Mouse (Mus musculus) erythroblast, embryonic 14.5 days (primary cell): ENCODE measurements around the gene Ajuba. TPM values are rescaled to one million over a fixed set of nuclear protein-coding genes. Genes with fewer than 3 reads are reported as not detected.

Experiments used
- H3K27me3 ChIP-seq: 2 replicates; pipeline ENCODE4 v1.6.1; 2012; ENCODE audit warnings: inconsistent platforms; ENCODE audit not compliant: control insufficient read depth
- H3K36me3 ChIP-seq: 2 replicates; pipeline ENCODE4 v1.6.1; 2012; ENCODE audit warnings: mild to moderate bottlenecking, inconsistent platforms; ENCODE audit not compliant: control insufficient read depth
- H3K4me1 ChIP-seq: 2 replicates; pipeline ENCODE4 v1.6.1; 2012; ENCODE audit warnings: inconsistent platforms; ENCODE audit not compliant: control insufficient read depth
- H3K4me3 ChIP-seq: replicated peaks from 2 replicates; pipeline ENCODE3; 2012; ENCODE audit warnings: moderate library complexity, mild to moderate bottlenecking, inconsistent platforms
- H3K9me3 ChIP-seq: 2 replicates; pipeline ENCODE4 v1.6.1; 2012; ENCODE audit warnings: low read length, inconsistent platforms, mixed read lengths; ENCODE audit not compliant: control insufficient read depth
- GATA1 ChIP-seq: IDR thresholded peaks from 2 replicates; pipeline ENCODE4 v1.6.1; 2012; ENCODE audit warnings: low read length, inconsistent platforms, mixed read lengths
- TAL1 ChIP-seq: IDR thresholded peaks from 3 replicates; pipeline ENCODE4 v1.6.1; 2012; ENCODE audit warnings: low read length, inconsistent platforms, mixed read lengths
- polyA plus RNA-seq: library from polyadenylated mRNA; stranded (reverse); fragments of >175 nt; gene quantifications from 2 replicates; pipeline ENCODE4 v1.2.3, GENCODE M21; 2012

The Ajuba gene
- polyA plus RNA-seq, 1 experiment = not detected

- H3K9me3 ChIP-seq = no peaks in the 10 kb centered on the region
- TF ChIP-seq GATA1 = no peak
- no peak for TF ChIP-seq TAL1
- H3K4me3 ChIP-seq = no peak overlapping the region
- H3K36me3 ChIP-seq = peaks cover 50% of the 10 kb centered on the region
- H3K27me3 ChIP-seq = no peaks in the 10 kb centered on the region
- peaks cover 13% of the 10 kb centered on the region for H3K4me1 ChIP-seq
Measured at GRCm38 (mm10) chr14:54610648-54611047, 33.3 kb upstream of the Ajuba start.

DNA sequence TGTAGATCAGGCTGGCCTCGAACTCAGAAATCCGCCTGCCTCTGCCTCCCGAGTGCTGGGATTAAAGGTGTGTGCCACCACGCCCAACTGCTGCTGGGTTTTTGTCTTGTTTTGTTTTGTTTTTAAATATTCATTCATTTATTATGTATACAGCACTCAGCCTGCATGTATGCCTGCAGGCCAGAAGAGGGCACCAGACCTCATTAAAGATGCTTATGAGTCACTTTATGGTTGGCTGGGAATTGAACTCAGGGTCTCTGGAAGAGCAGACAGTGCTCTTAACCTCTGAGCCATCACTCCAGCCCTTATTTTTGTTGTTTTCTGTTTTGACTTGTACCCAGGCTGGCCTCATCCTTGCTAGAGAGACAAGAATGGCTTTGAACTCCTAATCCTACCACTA lies 32.6 kb upstream of the Ajuba start:
- H3K4me3 ChIP-seq = no peak overlapping the region
- TF ChIP-seq TAL1 (no peak), GATA1 (no peak)
- H3K27me3 ChIP-seq = no peaks in the 10 kb centered on the region
- peaks cover 44% of the 10 kb centered on the region for H3K36me3 ChIP-seq
- H3K9me3 ChIP-seq = no peaks in the 10 kb centered on the region
- H3K4me1 ChIP-seq = peaks cover 20% of the 10 kb centered on the region

GRCm38 (mm10) chr14:54609245-54609644 lies 31.9 kb upstream of the Ajuba start:
- Histone ChIP-seq H3K9me3 (no peaks in the 10 kb centered on the region), H3K36me3 (peaks cover 36% of the 10 kb centered on the region), H3K27me3 (no peaks in the 10 kb centered on the region), H3K4me1 (peaks cover 26% of the 10 kb centered on the region), H3K4me3 (no peak overlapping the region)
- TF ChIP-seq GATA1 = no peak

GRCm38 (mm10) chr14:54607226-54607625 lies 29.9 kb upstream of the Ajuba start:
- TF ChIP-seq TAL1 (no peak), GATA1 (no peak)
- peaks cover 42% of the 10 kb centered on the region for H3K4me1 ChIP-seq
- H3K9me3 ChIP-seq = peaks cover 2% of the 10 kb centered on the region; the same call in 1 of the 2 replicates
- no peak overlapping the region for H3K4me3 ChIP-seq
- H3K27me3 ChIP-seq = no peaks in the 10 kb centered on the region
- peaks cover 21% of the 10 kb centered on the region for H3K36me3 ChIP-seq

DNA sequence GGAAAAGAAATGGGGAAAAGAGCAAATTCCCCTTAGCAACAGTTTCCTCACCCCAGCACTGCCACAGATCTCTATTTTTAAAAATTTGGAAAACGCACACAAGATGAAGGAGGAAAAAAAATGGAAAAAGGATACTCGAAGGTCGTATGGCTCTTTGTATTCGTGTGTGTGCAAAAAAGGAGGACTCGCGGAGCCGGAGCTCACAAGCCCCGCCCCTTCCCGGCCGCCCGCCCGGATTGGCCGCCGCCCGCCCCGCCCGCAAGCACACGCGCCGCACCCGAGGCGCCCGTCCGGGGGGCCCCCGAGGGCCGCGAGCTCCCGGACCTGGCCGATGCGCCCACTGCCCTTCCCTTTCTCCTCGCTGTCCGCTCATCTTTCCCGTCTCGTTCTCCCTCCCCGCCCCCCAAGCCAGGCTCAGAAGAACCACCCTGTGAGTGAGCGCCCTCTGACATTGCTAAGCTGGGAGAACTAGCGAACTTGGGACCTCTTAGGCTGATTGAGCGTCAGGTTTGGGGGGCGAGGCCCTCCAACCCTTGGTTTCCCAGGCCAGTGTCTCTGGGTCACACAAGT lies 28.5 kb upstream of the Ajuba start, which contains the start of gene 4931414P19Rik:
Gene 4931414P19Rik, minus strand, starts transcription at position 242 of the 570 bp plus-strand sequence.
- peaks cover 2% of the 10 kb centered on the region; the same call in 1 of the 2 replicates for H3K9me3 ChIP-seq
- peaks cover 8% of the 10 kb centered on the region for H3K36me3 ChIP-seq
- peaks cover 54% of the 10 kb centered on the region for H3K4me1 ChIP-seq
- TF ChIP-seq TAL1 = no peak
- TF ChIP-seq GATA1 = no peak
- H3K4me3 ChIP-seq = peak within 1 kb of the TSS; percentile 69
- H3K27me3 ChIP-seq = no peaks in the 10 kb centered on the region

DNA sequence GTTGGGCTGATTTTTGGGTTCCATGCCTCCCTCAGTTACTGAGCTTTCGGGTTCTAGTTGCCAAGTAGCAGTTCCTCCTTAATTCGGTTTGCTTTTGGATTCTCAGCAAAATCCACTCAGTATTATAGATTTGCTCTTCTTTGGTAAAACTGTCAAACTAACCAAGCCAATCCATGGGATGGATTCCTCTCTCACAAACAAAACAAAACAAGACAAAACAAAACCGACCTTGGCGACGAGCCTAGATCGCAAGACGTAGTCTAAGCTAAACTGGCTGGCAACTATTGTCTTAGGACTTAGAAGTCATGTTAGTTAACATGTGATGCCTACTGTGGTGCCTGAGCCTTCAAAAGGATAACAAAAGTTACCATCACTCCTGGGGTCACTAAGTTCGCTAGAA lies 26.3 kb upstream of the Ajuba start:
- peaks cover 2% of the 10 kb centered on the region; the same call in 1 of the 2 replicates for H3K36me3 ChIP-seq
- H3K9me3 ChIP-seq = peaks cover 2% of the 10 kb centered on the region; the same call in 1 of the 2 replicates
- peaks cover 55% of the 10 kb centered on the region for H3K4me1 ChIP-seq
- TF ChIP-seq TAL1 (no peak), GATA1 (no peak)
- H3K27me3 ChIP-seq = no peaks in the 10 kb centered on the region
- peak overlapping the region; percentile 81 for H3K4me3 ChIP-seq

GRCm38 (mm10) chr14:54603038-54603654 lies 25.8 kb upstream of the Ajuba start:
- H3K27me3 ChIP-seq = no peaks in the 10 kb centered on the region
- H3K4me1 ChIP-seq = peaks cover 55% of the 10 kb centered on the region
- peak overlapping the region; percentile 81 for H3K4me3 ChIP-seq
- no peak for TF ChIP-seq GATA1
- peak; percentile 32; the same call in 1 of the 3 replicates for TF ChIP-seq TAL1
- H3K9me3 ChIP-seq = peaks cover 2% of the 10 kb centered on the region; the same call in 1 of the 2 replicates
- H3K36me3 ChIP-seq = peaks cover 2% of the 10 kb centered on the region; the same call in 1 of the 2 replicates

GRCm38 (mm10) chr14:54602613-54603012 lies 25.3 kb upstream of the Ajuba start:
- TF ChIP-seq TAL1 = no peak
- peak overlapping the region; percentile 81 for H3K4me3 ChIP-seq
- no peaks in the 10 kb centered on the region for H3K27me3 ChIP-seq
- H3K4me1 ChIP-seq = peaks cover 55% of the 10 kb centered on the region
- peaks cover 2% of the 10 kb centered on the region; the same call in 1 of the 2 replicates for H3K36me3 ChIP-seq
- H3K9me3 ChIP-seq = peaks cover 2% of the 10 kb centered on the region; the same call in 1 of the 2 replicates

DNA sequence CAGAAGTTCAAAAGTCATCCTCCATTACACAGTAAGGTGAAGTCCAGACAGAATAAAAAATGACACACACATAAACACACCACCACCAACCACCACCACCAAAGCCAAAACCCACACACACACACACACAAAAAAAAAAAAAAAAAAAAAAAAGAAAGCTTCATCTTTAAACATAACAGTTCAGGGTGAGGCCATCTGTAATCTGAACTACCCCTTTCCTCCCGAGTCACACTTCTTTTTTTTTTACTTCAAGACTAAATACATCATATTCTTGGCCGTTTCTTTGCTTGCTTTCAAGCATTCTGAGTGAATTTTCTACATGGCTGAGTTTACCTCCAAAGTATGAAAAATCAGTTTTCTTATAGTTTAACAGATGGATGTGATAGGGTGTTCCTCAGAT lies 24.2 kb upstream of the Ajuba start:
- Histone ChIP-seq H3K4me1 (peaks cover 51% of the 10 kb centered on the region), H3K4me3 (no peak overlapping the region), H3K36me3 (peaks cover 2% of the 10 kb centered on the region; the same call in 1 of the 2 replicates), H3K27me3 (no peaks in the 10 kb centered on the region), H3K9me3 (peaks cover 2% of the 10 kb centered on the region; the same call in 1 of the 2 replicates)
- TF ChIP-seq GATA1 (no peak), TAL1 (no peak)

GRCm38 (mm10) chr14:54597084-54597483 lies 19.7 kb upstream of the Ajuba start:
- peaks cover 23% of the 10 kb centered on the region for H3K4me1 ChIP-seq
- H3K9me3 ChIP-seq = peaks cover 6% of the 10 kb centered on the region; the same call in 1 of the 2 replicates
- no peak for TF ChIP-seq GATA1
- H3K36me3 ChIP-seq = peaks cover 14% of the 10 kb centered on the region
- H3K4me3 ChIP-seq = no peak overlapping the region
- no peaks in the 10 kb centered on the region for H3K27me3 ChIP-seq
